ENCODE assay signal across 8 mouse cellular contexts in the genomic region with DNA sequence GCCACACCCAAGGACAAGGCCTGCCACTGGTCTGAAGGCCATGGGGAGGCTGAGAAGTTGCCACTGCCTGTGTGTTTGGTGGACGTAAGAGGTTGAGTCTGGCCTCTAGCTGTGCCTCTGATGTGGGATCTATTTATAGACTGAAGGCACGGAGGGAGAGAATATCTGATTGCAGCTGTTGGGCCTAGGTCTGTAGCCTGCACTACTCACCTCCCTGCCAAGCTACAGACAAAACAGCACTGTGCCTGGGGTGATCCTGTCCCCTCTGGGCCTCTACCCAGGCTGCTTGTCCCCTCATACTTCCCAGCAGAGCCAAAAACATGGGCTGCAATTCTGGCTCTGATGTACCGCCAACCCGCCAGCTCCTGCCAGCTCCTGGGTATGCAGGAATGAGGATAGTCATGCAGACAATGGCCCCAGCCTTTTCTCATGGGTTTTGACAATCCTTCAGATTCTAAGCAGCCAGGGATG. TPM values are rescaled to one million over a fixed set of nuclear protein-coding genes. Genes with fewer than 3 reads are reported as not detected.
A peak's percentile ranks its signal among the peaks of the same experiment; 100 is the strongest.
DNase-seq lines count a peak whose midpoint lies in the region; ATAC-seq lines count a peak whose summit lies in the region.

No protein-coding gene starts in this region.

- no peak overlapping the region for H3K9ac ChIP-seq in embryonic facial prominence, embryonic 15.5 days
- no peak overlapping the region; the same call in 1 of the 2 replicates for H3K9ac ChIP-seq in heart, embryonic 14.5 days (ENCODE audit: low read length)

- H3K4me1 ChIP-seq in embryonic facial prominence, embryonic 15.5 days = peaks cover 20% of the 10 kb centered on the region; the same call in 1 of the 2 replicates
- peaks cover 20 to 33% of the 10 kb centered on the region in 2 experiments for H3K4me1 ChIP-seq in heart, embryonic 14.5 days (ENCODE audit: control insufficient read depth in 2 of 2, insufficient read depth in 2 of 2, low read length in 2 of 2)

- peak; percentile 69 for ATAC-seq in embryonic facial prominence, embryonic 15.5 days (ENCODE audit: insufficient number of reproducible peaks, low FRiP score, low TSS enrichment, low read depth)
- peak; percentile 70 for ATAC-seq in heart, embryonic 14.5 days (ENCODE audit: insufficient number of reproducible peaks, insufficient read depth, low FRiP score, low read depth)

- no peaks in the 10 kb centered on the region for H3K9me3 ChIP-seq in embryonic facial prominence, embryonic 15.5 days (replicated peaks)
- no peaks in the 10 kb centered on the region for H3K9me3 ChIP-seq in heart, embryonic 14.5 days (ENCODE audit: control insufficient read depth, low read length)

- no peaks in the 10 kb centered on the region for H3K27me3 ChIP-seq in embryonic facial prominence, embryonic 15.5 days
- H3K27me3 ChIP-seq in heart, embryonic 14.5 days (ENCODE audit: control insufficient read depth, insufficient read depth, low read length) = no peaks in the 10 kb centered on the region

- 31% methylated on average over 4 of the region's 4 CpGs for WGBS in embryonic facial prominence, embryonic 15.5 days
- 22% methylated on average over 4 of the region's 4 CpGs for WGBS in heart, embryonic 14.5 days

- intact Hi-C loops in left cerebral cortex, postnatal 25 days (cut with DNase I) = no loop called here

- no peak overlapping the region for H3K27ac ChIP-seq in embryonic facial prominence, embryonic 15.5 days (replicated peaks)
- H3K27ac ChIP-seq in heart, embryonic 14.5 days (replicated peaks in 1 of 2; ENCODE audit: control insufficient read depth in 1 of 2, insufficient read depth in 1 of 2, low read depth in 2 of 2, low read length in 2 of 2) = peak overlapping the region; percentile 74 to 90

- DNase-seq in layer of hippocampus, adult 11-12 months (ENCODE audit: low spot score) = peak; percentile 62
- no peak for DNase-seq in layer of hippocampus, adult 9-10 months (ENCODE audit: low spot score)
- DNase-seq in left cerebral cortex, postnatal 25 days (ENCODE audit: low spot score in 2 of 2) = peak; percentile 29 to 67
- DNase-seq in right cerebral cortex, adult 18-20 months = peak; percentile 34
- DNase-seq in spleen, postnatal 14 days (ENCODE audit: low spot score in 2 of 2) = no peak
- no peak for DNase-seq in kidney, adult 18-20 months

- H3K4me3 ChIP-seq in embryonic facial prominence, embryonic 15.5 days (replicated peaks) = no peak overlapping the region
- no peak overlapping the region for H3K4me3 ChIP-seq in heart, embryonic 14.5 days (ENCODE audit: control insufficient read depth in 1 of 2, insufficient read depth in 1 of 2, low read depth in 1 of 2, low read length in 2 of 2)

- no peaks in the 10 kb centered on the region for H3K36me3 ChIP-seq in embryonic facial prominence, embryonic 15.5 days
- H3K36me3 ChIP-seq in heart, embryonic 14.5 days (ENCODE audit: control insufficient read depth, insufficient read depth, low read length) = peaks cover 10% of the 10 kb centered on the region; the same call in 1 of the 2 replicates

- H3K4me2 ChIP-seq in embryonic facial prominence, embryonic 15.5 days (replicated peaks) = no peak overlapping the region
- H3K4me2 ChIP-seq in heart, embryonic 14.5 days (ENCODE audit: low read length) = no peak overlapping the region

RNA-seq across cellular contexts. Expression of gene Steap3, which starts 26.8 kb away (rescaled TPM):
- 7.9 and 8.0 TPM in 2 replicates for polyA plus RNA-seq in embryonic facial prominence, embryonic 15.5 days (2015; fragmentation: Nextera tagmentation; extraction: Ambion mirVana)
- polyA plus RNA-seq in heart, embryonic 14.5 days (2014; fragmentation: Nextera tagmentation; extraction: Ambion mirVana) = 19.3 and 20.1 TPM in 2 replicates
- 1 to 10 TPM; 6.6 to 7.3 TPM for total RNA-seq in left cerebral cortex, postnatal 25 days (2021)

Comparison
In these comparisons a context has a peak if more than half of its experiments do, and no peak if none do; other contexts are left out.
1. DNase-seq: peak in layer of hippocampus, adult 11-12 months (single experiment), left cerebral cortex, postnatal 25 days (2 of 2) and right cerebral cortex, adult 18-20 months (single experiment); none in layer of hippocampus, adult 9-10 months (single experiment), spleen, postnatal 14 days (0 of 2) and kidney, adult 18-20 months (single experiment).